Mouse (Mus musculus) intestine, embryonic 15.5 days (tissue): ENCODE results near the gene Bcar1. TPM values are rescaled to one million over a fixed set of nuclear protein-coding genes. Genes with fewer than 3 reads are reported as not detected.

ENCODE experiments used
- ATAC-seq: fragments of 200-750 bp; cut with Nextera tagmentation; 2 replicates; pipeline ENCODE4 v1.8.0; 2017; ENCODE audit warnings: moderate TSS enrichment, moderate library complexity
- H3K27ac ChIP-seq: fragments of 300-500 bp; sonication (generic); 2 replicates; pipeline ENCODE4 v1.5.1; 2015; ENCODE audit warnings: mild to moderate bottlenecking, inconsistent platforms
- H3K27me3 ChIP-seq: fragments of 300-500 bp; sonication (generic); replicated peaks from 2 replicates; pipeline ENCODE4 v1.6.1; 2015; ENCODE audit warnings: inconsistent platforms
- H3K36me3 ChIP-seq: fragments of 300-500 bp; sonication (generic); 2 replicates; pipeline ENCODE4 v1.6.1; 2015; ENCODE audit warnings: inconsistent platforms
- H3K4me1 ChIP-seq: fragments of 300-500 bp; sonication (generic); replicated peaks from 2 replicates; pipeline ENCODE4 v1.6.1; 2015; ENCODE audit warnings: inconsistent platforms
- H3K4me2 ChIP-seq: fragments of 300-500 bp; sonication (generic); replicated peaks from 2 replicates; pipeline ENCODE4 v1.6.1; 2015; ENCODE audit warnings: mild to moderate bottlenecking, inconsistent platforms
- H3K4me3 ChIP-seq: fragments of 300-500 bp; sonication (generic); replicated peaks from 2 replicates; pipeline ENCODE4 v1.5.1; 2015; ENCODE audit warnings: inconsistent platforms
- H3K9ac ChIP-seq: fragments of 300-500 bp; sonication (generic); 2 replicates; pipeline ENCODE4 v1.6.1; 2015; ENCODE audit warnings: inconsistent platforms
- H3K9me3 ChIP-seq: fragments of 300-500 bp; sonication (generic); 2 replicates; pipeline ENCODE4 v1.6.1; 2016; ENCODE audit warnings: inconsistent platforms
- WGBS: fragments of 180-500 bp; shearing (Covaris S2); methylation state at CpG from one replicate; pipeline ENCODE4 v1.1.7; 2015; 5-methylcytosine and 5-hydroxymethylcytosine counted together
- polyA plus RNA-seq: library from polyadenylated mRNA; unstranded; fragments of >200 nt; fragmentation: Nextera tagmentation; extraction: Ambion mirVana; gene quantifications from 2 replicates; pipeline ENCODE4 v1.2.1, GENCODE M21; 2015

Gene Bcar1
- polyA plus RNA-seq, 1 experiment from 2014 or later, result 40.8 TPM

- ATAC-seq, result no peak
- H3K4me1 ChIP-seq, result peaks cover 81% of the 10 kb centered on the region
- H3K9ac ChIP-seq, result peak overlapping the region; percentile 74; the same call in 1 of the 2 replicates
- H3K4me2 ChIP-seq, result peak overlapping the region; percentile 81
- H3K36me3 ChIP-seq, result no peaks in the 10 kb centered on the region
- H3K27ac ChIP-seq, result peak overlapping the region; percentile 90
- WGBS, result 14% methylated on average over 5 of the region's 5 CpGs
- H3K4me3 ChIP-seq, result no peak overlapping the region
- no peaks in the 10 kb centered on the region for H3K9me3 ChIP-seq
- no peaks in the 10 kb centered on the region for H3K27me3 ChIP-seq
These were observed 9.9 kb downstream of the Bcar1 start for GRCm38 (mm10) chr8:111733581-111734243.

- Histone ChIP-seq H3K27me3 (no peaks in the 10 kb centered on the region), H3K9me3 (no peaks in the 10 kb centered on the region), H3K4me2 (peak overlapping the region; percentile 81), H3K9ac (peak overlapping the region; percentile 74; the same call in 1 of the 2 replicates), H3K4me1 (peaks cover 92% of the 10 kb centered on the region), H3K36me3 (no peaks in the 10 kb centered on the region), H3K27ac (peak overlapping the region; percentile 90), H3K4me3 (peak overlapping the region; percentile 72)
- ATAC-seq, result peak; percentile 9
- 19% methylated on average over 10 of the region's 10 CpGs for WGBS
These were observed 11.1 kb downstream of the Bcar1 start for GRCm38 (mm10) chr8:111732406-111733085.

GRCm38 (mm10) chr8:111732004-111732403 is 11.6 kb downstream of the Bcar1 start:
- peak overlapping the region; percentile 74 for H3K9ac ChIP-seq
- H3K4me2 ChIP-seq, result peak overlapping the region; percentile 81
- no peaks in the 10 kb centered on the region for H3K36me3 ChIP-seq
- WGBS, result under 1% methylated on average over 29 of the region's 41 CpGs
- H3K27ac ChIP-seq, result peak overlapping the region; percentile 90
- H3K4me1 ChIP-seq, result peaks cover 92% of the 10 kb centered on the region
- H3K9me3 ChIP-seq, result no peaks in the 10 kb centered on the region
- peak; percentile 93 for ATAC-seq
- peak overlapping the region; percentile 72 for H3K4me3 ChIP-seq
- no peaks in the 10 kb centered on the region for H3K27me3 ChIP-seq

- Histone ChIP-seq H3K9ac (peak overlapping the region; percentile 74), H3K4me3 (peak overlapping the region; percentile 72), H3K9me3 (no peaks in the 10 kb centered on the region), H3K27me3 (no peaks in the 10 kb centered on the region), H3K36me3 (no peaks in the 10 kb centered on the region), H3K4me1 (peaks cover 92% of the 10 kb centered on the region), H3K27ac (peak overlapping the region; percentile 90), H3K4me2 (peak overlapping the region; percentile 81)
- WGBS, result under 1% methylated on average over 37 of the region's 39 CpGs
- peak; percentile 55 for ATAC-seq
These were observed 12.2 kb downstream of the Bcar1 start for GRCm38 (mm10) chr8:111731231-111731977.

GRCm38 (mm10) chr8:111729233-111730170 is 14.1 kb downstream of the Bcar1 start:
- peaks cover 85% of the 10 kb centered on the region for H3K4me1 ChIP-seq
- no peaks in the 10 kb centered on the region for H3K36me3 ChIP-seq
- H3K9me3 ChIP-seq, result no peaks in the 10 kb centered on the region
- WGBS, result 52% methylated on average over 7 of the region's 7 CpGs
- no peak overlapping the region for H3K4me3 ChIP-seq
- no peak for ATAC-seq
- no peak overlapping the region for H3K9ac ChIP-seq
- H3K27ac ChIP-seq, result 0 out of 2 replicates have a peak overlapping the region, but pooled peaks have one; percentile 9
- no peaks in the 10 kb centered on the region for H3K27me3 ChIP-seq
- H3K4me2 ChIP-seq, result peak overlapping the region; percentile 81

- no peaks in the 10 kb centered on the region for H3K36me3 ChIP-seq
- H3K9ac ChIP-seq, result no peak overlapping the region
- H3K27ac ChIP-seq, result no peak overlapping the region
- H3K4me3 ChIP-seq, result no peak overlapping the region
- 76% methylated on average over 5 of the region's 5 CpGs for WGBS
- peaks cover 77% of the 10 kb centered on the region for H3K4me1 ChIP-seq
- H3K27me3 ChIP-seq, result no peaks in the 10 kb centered on the region
- H3K4me2 ChIP-seq, result peak overlapping the region; percentile 4
- no peaks in the 10 kb centered on the region for H3K9me3 ChIP-seq
- ATAC-seq, result no peak
These were observed 15.1 kb downstream of the Bcar1 start for GRCm38 (mm10) chr8:111728481-111728880.

- H3K4me2 ChIP-seq, result no peak overlapping the region
- 51% methylated on average over 4 of the region's 4 CpGs for WGBS
- no peak overlapping the region for H3K4me3 ChIP-seq
- H3K9me3 ChIP-seq, result no peaks in the 10 kb centered on the region
- H3K36me3 ChIP-seq, result no peaks in the 10 kb centered on the region
- H3K27ac ChIP-seq, result no peak overlapping the region
- no peaks in the 10 kb centered on the region for H3K27me3 ChIP-seq
- no peak overlapping the region for H3K9ac ChIP-seq
- ATAC-seq, result no peak
- H3K4me1 ChIP-seq, result peaks cover 68% of the 10 kb centered on the region
These were observed 16.1 kb downstream of the Bcar1 start for GRCm38 (mm10) chr8:111727553-111727952.

- Histone ChIP-seq H3K9me3 (no peaks in the 10 kb centered on the region), H3K9ac (0 out of 2 replicates have a peak overlapping the region, but pooled peaks have one; percentile 29), H3K36me3 (no peaks in the 10 kb centered on the region), H3K27ac (peak overlapping the region; percentile 78), H3K4me2 (peak overlapping the region; percentile 26), H3K4me1 (peaks cover 62% of the 10 kb centered on the region), H3K27me3 (no peaks in the 10 kb centered on the region), H3K4me3 (no peak overlapping the region)
- WGBS, result 46% methylated on average over 7 of the region's 7 CpGs
- peak; percentile 60 for ATAC-seq
These were observed 17.3 kb downstream of the Bcar1 start for GRCm38 (mm10) chr8:111726102-111726900.

- Histone ChIP-seq H3K4me1 (peaks cover 59% of the 10 kb centered on the region), H3K36me3 (peaks cover 8% of the 10 kb centered on the region; the same call in 1 of the 2 replicates), H3K4me2 (no peak overlapping the region), H3K9me3 (no peaks in the 10 kb centered on the region), H3K4me3 (no peak overlapping the region), H3K27me3 (no peaks in the 10 kb centered on the region), H3K9ac (no peak overlapping the region), H3K27ac (no peak overlapping the region)
- no peak for ATAC-seq
- 86% methylated on average over 6 of the region's 6 CpGs for WGBS
These were observed 18.3 kb downstream of the Bcar1 start for GRCm38 (mm10) chr8:111725341-111725740.

GRCm38 (mm10) chr8:111720115-111720544 is 23.5 kb downstream of the Bcar1 start:
- 45% methylated on average over 4 of the region's 4 CpGs for WGBS
- H3K27ac ChIP-seq, result no peak overlapping the region
- H3K9ac ChIP-seq, result no peak overlapping the region
- H3K4me2 ChIP-seq, result no peak overlapping the region
- H3K4me3 ChIP-seq, result no peak overlapping the region
- H3K27me3 ChIP-seq, result no peaks in the 10 kb centered on the region
- no peaks in the 10 kb centered on the region for H3K9me3 ChIP-seq
- no peak for ATAC-seq
- peaks cover 21% of the 10 kb centered on the region for H3K36me3 ChIP-seq
- H3K4me1 ChIP-seq, result peaks cover 50% of the 10 kb centered on the region

GRCm38 (mm10) chr8:111718937-111719336 is 24.7 kb downstream of the Bcar1 start:
- Histone ChIP-seq H3K27ac (peak overlapping the region; percentile 66), H3K36me3 (peaks cover 32% of the 10 kb centered on the region), H3K9me3 (no peaks in the 10 kb centered on the region), H3K4me2 (no peak overlapping the region), H3K9ac (no peak overlapping the region), H3K27me3 (no peaks in the 10 kb centered on the region), H3K4me3 (no peak overlapping the region), H3K4me1 (peaks cover 46% of the 10 kb centered on the region)
- ATAC-seq, result no peak
- 39% methylated on average over 5 of the region's 5 CpGs for WGBS
